Mouse (Mus musculus): ENCODE data around the gene Itgav. TPM values are rescaled to one million over a fixed set of nuclear protein-coding genes. Genes with fewer than 3 reads are reported as not detected.

The Itgav gene
- polyA plus RNA-seq, 1 experiment from 2014 or later = 32.9 TPM

DNA sequence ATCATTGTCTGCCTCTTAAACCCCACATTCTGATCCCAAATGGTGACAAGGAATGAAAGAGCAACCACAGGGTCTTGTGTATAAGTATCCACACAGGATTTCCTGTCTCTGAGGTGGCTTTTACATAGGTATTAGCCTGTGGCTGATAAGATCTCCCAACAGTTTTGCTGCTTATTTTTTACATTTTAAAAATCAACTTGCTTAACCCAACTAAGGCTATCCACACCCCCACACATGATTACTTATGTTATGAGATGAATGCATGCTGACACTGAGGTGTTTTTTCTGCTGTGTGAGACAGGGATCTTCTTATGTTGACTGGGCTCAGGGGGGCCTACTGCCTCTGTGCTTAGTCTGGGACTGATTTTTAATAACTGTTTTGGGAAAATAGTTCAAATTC lies 1.3 kb upstream of the Itgav start:
- no peaks in the 10 kb centered on the region; the same call in 1 of the 2 replicates for H3K27me3 ChIP-seq (ENCODE audit: control insufficient read depth, insufficient read depth, low read length)
- H3K9me3 ChIP-seq (ENCODE audit: control insufficient read depth, low read length) = no peaks in the 10 kb centered on the region
- no peak overlapping the region for H3K4me3 ChIP-seq (ENCODE audit: low read depth, low read length)
- H3K4me1 ChIP-seq (ENCODE audit: control insufficient read depth, insufficient read depth, low read length) = no peaks in the 10 kb centered on the region
- ATAC-seq (ENCODE audit: low read depth) = no peak
- no peaks in the 10 kb centered on the region for H3K36me3 ChIP-seq (ENCODE audit: control insufficient read depth, insufficient read depth, low read length)
- H3K9ac ChIP-seq (replicated peaks; ENCODE audit: low read depth, low read length) = no peak overlapping the region
- H3K27ac ChIP-seq (ENCODE audit: low read depth, low read length) = no peak overlapping the region
- H3K4me2 ChIP-seq (ENCODE audit: low read depth, low read length) = no peak overlapping the region; the same call in 1 of the 2 replicates

GRCm38 (mm10) chr2:83723346-83723745 lies 851 bp upstream of the Itgav start:
- Histone ChIP-seq H3K4me3 (ENCODE audit: low read depth, low read length) (peak overlapping the region; percentile 66), H3K36me3 (ENCODE audit: control insufficient read depth, insufficient read depth, low read length) (no peaks in the 10 kb centered on the region), H3K27me3 (ENCODE audit: control insufficient read depth, insufficient read depth, low read length) (no peaks in the 10 kb centered on the region; the same call in 1 of the 2 replicates), H3K4me2 (ENCODE audit: low read depth, low read length) (peak overlapping the region; percentile 84; the same call in 1 of the 2 replicates), H3K9ac (replicated peaks; ENCODE audit: low read depth, low read length) (no peak overlapping the region), H3K9me3 (ENCODE audit: control insufficient read depth, low read length) (no peaks in the 10 kb centered on the region), H3K4me1 (ENCODE audit: control insufficient read depth, insufficient read depth, low read length) (no peaks in the 10 kb centered on the region), H3K27ac (ENCODE audit: low read depth, low read length) (no peak overlapping the region)
- no peak for ATAC-seq (ENCODE audit: low read depth)
- WGBS = 51% methylated on average over 2 of the region's 2 CpGs

GRCm38 (mm10) chr2:83724827-83725730 lies 882 bp downstream of the Itgav start:
- Histone ChIP-seq H3K4me1 (ENCODE audit: control insufficient read depth, insufficient read depth, low read length) (no peaks in the 10 kb centered on the region), H3K9me3 (ENCODE audit: control insufficient read depth, low read length) (no peaks in the 10 kb centered on the region), H3K27ac (ENCODE audit: low read depth, low read length) (peak overlapping the region; percentile 78), H3K9ac (replicated peaks; ENCODE audit: low read depth, low read length) (peak overlapping the region; percentile 76), H3K4me2 (ENCODE audit: low read depth, low read length) (peak overlapping the region; percentile 84), H3K27me3 (ENCODE audit: control insufficient read depth, insufficient read depth, low read length) (no peaks in the 10 kb centered on the region; the same call in 1 of the 2 replicates), H3K36me3 (ENCODE audit: control insufficient read depth, insufficient read depth, low read length) (no peaks in the 10 kb centered on the region), H3K4me3 (ENCODE audit: low read depth, low read length) (peak overlapping the region; percentile 66)
- peak; percentile 74 for ATAC-seq (ENCODE audit: low read depth)
- 3% methylated on average over 42 of the region's 44 CpGs for WGBS

DNA sequence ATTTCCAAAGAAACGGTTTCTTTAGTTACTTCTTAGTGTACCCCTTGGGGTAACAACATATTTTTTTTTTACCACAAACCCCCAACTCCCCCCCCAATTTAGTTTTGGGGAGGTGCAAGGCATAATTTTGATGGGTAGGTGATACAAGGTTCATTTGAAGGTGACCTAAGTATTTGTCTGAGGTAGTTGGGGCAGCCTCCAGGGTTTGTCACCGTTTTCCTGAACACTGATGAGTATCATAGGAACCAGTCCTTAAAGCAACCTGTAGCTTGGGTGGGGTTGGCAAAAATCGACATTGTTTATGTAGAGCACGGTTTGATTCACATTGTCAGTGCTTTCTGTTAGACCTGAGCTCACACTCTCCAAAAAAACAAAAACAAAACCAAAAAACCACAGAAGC lies 1.6 kb downstream of the Itgav start:
- Histone ChIP-seq H3K4me2 (ENCODE audit: low read depth, low read length) (peak overlapping the region; percentile 84), H3K27ac (ENCODE audit: low read depth, low read length) (no peak overlapping the region), H3K4me3 (ENCODE audit: low read depth, low read length) (peak overlapping the region; percentile 66), H3K4me1 (ENCODE audit: control insufficient read depth, insufficient read depth, low read length) (no peaks in the 10 kb centered on the region), H3K27me3 (ENCODE audit: control insufficient read depth, insufficient read depth, low read length) (no peaks in the 10 kb centered on the region; the same call in 1 of the 2 replicates), H3K36me3 (ENCODE audit: control insufficient read depth, insufficient read depth, low read length) (no peaks in the 10 kb centered on the region), H3K9me3 (ENCODE audit: control insufficient read depth, low read length) (no peaks in the 10 kb centered on the region), H3K9ac (replicated peaks; ENCODE audit: low read depth, low read length) (no peak overlapping the region)
- no peak for ATAC-seq (ENCODE audit: low read depth)
- 70% methylated on average over 4 of the region's 4 CpGs for WGBS

GRCm38 (mm10) chr2:83728238-83728682 lies 4.1 kb downstream of the Itgav start:
- Histone ChIP-seq H3K9ac (replicated peaks; ENCODE audit: low read depth, low read length) (no peak overlapping the region), H3K4me3 (ENCODE audit: low read depth, low read length) (no peak overlapping the region), H3K27ac (ENCODE audit: low read depth, low read length) (no peak overlapping the region), H3K9me3 (ENCODE audit: control insufficient read depth, low read length) (no peaks in the 10 kb centered on the region), H3K27me3 (ENCODE audit: control insufficient read depth, insufficient read depth, low read length) (no peaks in the 10 kb centered on the region; the same call in 1 of the 2 replicates), H3K36me3 (ENCODE audit: control insufficient read depth, insufficient read depth, low read length) (no peaks in the 10 kb centered on the region), H3K4me2 (ENCODE audit: low read depth, low read length) (no peak overlapping the region), H3K4me1 (ENCODE audit: control insufficient read depth, insufficient read depth, low read length) (no peaks in the 10 kb centered on the region)
- 86% methylated on average over 4 of the region's 4 CpGs for WGBS
- ATAC-seq (ENCODE audit: low read depth) = no peak

DNA sequence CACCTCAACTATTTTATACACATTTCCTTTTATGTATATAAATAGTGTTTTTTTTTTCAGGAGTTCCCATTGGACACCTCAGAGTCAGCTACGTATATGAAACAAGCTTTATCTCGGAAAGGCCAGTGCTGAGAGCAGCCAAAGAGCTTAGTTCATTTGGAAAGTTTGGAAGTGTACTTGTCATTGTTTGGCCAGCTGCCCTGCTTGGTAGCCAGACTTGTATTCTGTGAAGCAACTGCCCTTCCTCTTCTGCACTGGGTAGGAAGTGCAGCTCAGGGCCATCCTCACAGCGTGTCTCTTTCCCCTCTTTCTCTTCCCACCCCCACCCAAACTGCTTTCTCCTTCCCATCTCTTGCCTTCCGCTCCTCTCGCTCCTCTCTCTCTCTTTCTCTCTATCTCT lies 5.1 kb downstream of the Itgav start:
- no peak for ATAC-seq (ENCODE audit: low read depth)
- no peaks in the 10 kb centered on the region for H3K9me3 ChIP-seq (ENCODE audit: control insufficient read depth, low read length)
- 78% methylated on average over 5 of the region's 5 CpGs for WGBS

DNA sequence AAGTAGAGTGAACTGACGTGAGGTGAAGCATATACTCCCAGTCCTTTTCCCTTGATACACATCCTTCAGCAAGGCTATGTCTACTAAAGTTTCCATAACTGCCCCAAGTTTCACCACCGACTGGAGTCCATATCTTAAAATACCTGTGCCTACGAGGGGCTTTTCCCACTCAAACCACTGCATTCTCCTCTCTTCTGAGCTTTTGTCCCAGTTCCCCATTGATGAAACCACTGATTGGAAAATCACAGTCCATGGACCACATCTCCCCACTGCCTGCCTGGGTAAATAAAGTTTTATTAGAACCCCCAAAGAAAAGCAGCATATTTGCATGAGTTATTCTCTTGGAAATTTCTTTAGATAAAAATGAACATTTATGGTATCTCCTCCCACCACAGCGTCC lies 8.7 kb downstream of the Itgav start:
- H3K4me3 ChIP-seq (ENCODE audit: low read depth, low read length) = no peak overlapping the region
- no peak overlapping the region for H3K4me2 ChIP-seq (ENCODE audit: low read depth, low read length)
- WGBS = 91% methylated on average over 4 of the region's 4 CpGs
- H3K4me1 ChIP-seq (ENCODE audit: control insufficient read depth, insufficient read depth, low read length) = no peaks in the 10 kb centered on the region
- no peaks in the 10 kb centered on the region for H3K27me3 ChIP-seq (ENCODE audit: control insufficient read depth, insufficient read depth, low read length)
- no peaks in the 10 kb centered on the region for H3K36me3 ChIP-seq (ENCODE audit: control insufficient read depth, insufficient read depth, low read length)
- H3K9ac ChIP-seq (replicated peaks; ENCODE audit: low read depth, low read length) = no peak overlapping the region
- no peak overlapping the region for H3K27ac ChIP-seq (ENCODE audit: low read depth, low read length)
- no peaks in the 10 kb centered on the region for H3K9me3 ChIP-seq (ENCODE audit: control insufficient read depth, low read length)
- ATAC-seq (ENCODE audit: low read depth) = no peak

More for the DNA sequence above, 5.1 kb downstream of the Itgav start:
- no peak overlapping the region for H3K27ac ChIP-seq (ENCODE audit: low read depth, low read length)
- H3K4me2 ChIP-seq (ENCODE audit: low read depth, low read length) = no peak overlapping the region
- no peaks in the 10 kb centered on the region for H3K4me1 ChIP-seq (ENCODE audit: control insufficient read depth, insufficient read depth, low read length)
- H3K4me3 ChIP-seq (ENCODE audit: low read depth, low read length) = no peak overlapping the region
- H3K36me3 ChIP-seq (ENCODE audit: control insufficient read depth, insufficient read depth, low read length) = no peaks in the 10 kb centered on the region
- H3K9ac ChIP-seq (replicated peaks; ENCODE audit: low read depth, low read length) = no peak overlapping the region
- no peaks in the 10 kb centered on the region; the same call in 1 of the 2 replicates for H3K27me3 ChIP-seq (ENCODE audit: control insufficient read depth, insufficient read depth, low read length)

- Histone ChIP-seq H3K4me1 (ENCODE audit: control insufficient read depth, insufficient read depth, low read length) (no peaks in the 10 kb centered on the region), H3K36me3 (ENCODE audit: control insufficient read depth, insufficient read depth, low read length) (no peaks in the 10 kb centered on the region), H3K27ac (ENCODE audit: low read depth, low read length) (no peak overlapping the region), H3K4me3 (ENCODE audit: low read depth, low read length) (no peak overlapping the region), H3K4me2 (ENCODE audit: low read depth, low read length) (no peak overlapping the region), H3K27me3 (ENCODE audit: control insufficient read depth, insufficient read depth, low read length) (no peaks in the 10 kb centered on the region), H3K9me3 (ENCODE audit: control insufficient read depth, low read length) (no peaks in the 10 kb centered on the region), H3K9ac (replicated peaks; ENCODE audit: low read depth, low read length) (no peak overlapping the region)
- ATAC-seq (ENCODE audit: low read depth) = no peak
- WGBS = 94% methylated on average over 13 of the region's 13 CpGs
Measured at GRCm38 (mm10) chr2:83733981-83734393, 9.8 kb downstream of the Itgav start.

GRCm38 (mm10) chr2:83735276-83735675 lies 11.1 kb downstream of the Itgav start:
- no peaks in the 10 kb centered on the region for H3K36me3 ChIP-seq (ENCODE audit: control insufficient read depth, insufficient read depth, low read length)
- no peak overlapping the region for H3K9ac ChIP-seq (replicated peaks; ENCODE audit: low read depth, low read length)
- H3K27me3 ChIP-seq (ENCODE audit: control insufficient read depth, insufficient read depth, low read length) = no peaks in the 10 kb centered on the region
- H3K4me3 ChIP-seq (ENCODE audit: low read depth, low read length) = no peak overlapping the region
- no peaks in the 10 kb centered on the region for H3K4me1 ChIP-seq (ENCODE audit: control insufficient read depth, insufficient read depth, low read length)
- H3K9me3 ChIP-seq (ENCODE audit: control insufficient read depth, low read length) = no peaks in the 10 kb centered on the region
- H3K4me2 ChIP-seq (ENCODE audit: low read depth, low read length) = no peak overlapping the region
- H3K27ac ChIP-seq (ENCODE audit: low read depth, low read length) = no peak overlapping the region
- ATAC-seq (ENCODE audit: low read depth) = no peak
- WGBS = 83% methylated on average over 5 of the region's 5 CpGs
